Mouse (Mus musculus): Measurements from ENCODE around the gene Mtch2. TPM values are rescaled to one million over a fixed set of nuclear protein-coding genes. Genes with fewer than 3 reads are reported as not detected.
A peak's percentile ranks its signal among the peaks of the same experiment; 100 is the strongest.
"Not testable (repeated sequence)": the region's sequence is repeated elsewhere in the genome, so short reads cannot be mapped to it uniquely, and the experiment has no call there.

Mtch2 gene
- total RNA-seq, 2 experiments from 2014 or later = 203 to 215 TPM

DNA sequence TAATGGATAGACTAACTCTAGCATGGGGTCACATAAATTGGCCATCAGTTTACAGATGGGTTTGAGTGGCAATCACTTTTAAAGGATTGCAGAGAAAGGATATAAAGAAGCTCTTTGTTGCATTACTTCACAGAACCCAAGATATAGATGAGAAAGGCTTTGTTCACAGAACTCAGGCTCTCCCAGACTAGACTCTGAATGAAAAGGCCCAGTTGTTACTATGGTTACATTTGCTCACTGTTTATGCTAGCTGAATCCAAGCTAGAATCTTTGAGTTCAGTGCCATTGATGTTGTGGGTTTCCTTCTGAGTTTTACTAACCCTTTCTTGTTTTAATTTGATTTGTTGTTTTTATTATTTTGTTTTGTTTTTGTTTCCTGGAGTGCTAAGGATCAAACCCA, 17.2 kb downstream of the Mtch2 start:
- DNase-seq = no peak

DNA sequence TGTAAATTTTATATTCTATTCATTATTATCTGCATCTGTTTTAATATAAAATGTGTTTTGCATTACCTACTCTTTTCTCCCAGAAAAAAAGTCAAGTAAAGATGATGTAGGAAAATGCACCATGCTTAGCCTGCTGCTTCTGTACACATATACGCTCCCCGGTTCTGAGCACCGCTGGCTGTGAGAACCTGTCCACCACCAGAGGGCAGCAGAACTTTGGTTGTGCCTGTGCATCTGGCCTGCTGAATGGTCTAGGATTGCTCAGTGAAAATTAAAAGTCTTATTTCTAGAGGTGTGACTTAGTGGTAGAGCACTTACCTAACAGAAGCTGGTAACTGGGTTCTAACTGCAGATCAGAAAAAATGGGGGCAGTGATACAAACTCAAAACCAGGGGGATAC, 19.6 kb downstream of the Mtch2 start:
- DNase-seq = peak; percentile 81 to 92

DNA sequence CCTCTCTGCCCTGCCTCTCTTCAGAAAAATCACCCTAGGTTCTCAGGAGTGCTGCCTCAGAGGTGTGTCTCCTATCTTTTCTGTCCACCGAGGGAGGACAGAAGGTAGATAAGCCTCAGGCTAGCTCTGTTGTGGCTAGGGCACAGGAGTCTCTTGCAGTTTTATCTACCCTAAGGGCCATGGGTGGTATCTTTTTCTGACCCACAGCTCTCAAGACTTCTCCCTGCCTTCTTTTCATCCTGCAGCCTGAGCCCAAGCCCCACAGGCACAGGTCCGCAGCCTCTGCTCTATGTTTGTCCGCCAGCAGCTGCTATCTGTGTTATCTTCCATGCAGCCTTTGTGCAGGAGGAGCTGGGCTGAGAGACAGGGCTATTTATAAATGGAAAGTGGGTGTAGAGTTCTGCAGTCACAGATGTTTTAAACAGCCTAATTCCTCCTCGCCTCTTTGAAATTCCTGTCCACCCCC, 23.2 kb downstream of the Mtch2 start:
- peak; percentile 51 to 62 for DNase-seq

DNA sequence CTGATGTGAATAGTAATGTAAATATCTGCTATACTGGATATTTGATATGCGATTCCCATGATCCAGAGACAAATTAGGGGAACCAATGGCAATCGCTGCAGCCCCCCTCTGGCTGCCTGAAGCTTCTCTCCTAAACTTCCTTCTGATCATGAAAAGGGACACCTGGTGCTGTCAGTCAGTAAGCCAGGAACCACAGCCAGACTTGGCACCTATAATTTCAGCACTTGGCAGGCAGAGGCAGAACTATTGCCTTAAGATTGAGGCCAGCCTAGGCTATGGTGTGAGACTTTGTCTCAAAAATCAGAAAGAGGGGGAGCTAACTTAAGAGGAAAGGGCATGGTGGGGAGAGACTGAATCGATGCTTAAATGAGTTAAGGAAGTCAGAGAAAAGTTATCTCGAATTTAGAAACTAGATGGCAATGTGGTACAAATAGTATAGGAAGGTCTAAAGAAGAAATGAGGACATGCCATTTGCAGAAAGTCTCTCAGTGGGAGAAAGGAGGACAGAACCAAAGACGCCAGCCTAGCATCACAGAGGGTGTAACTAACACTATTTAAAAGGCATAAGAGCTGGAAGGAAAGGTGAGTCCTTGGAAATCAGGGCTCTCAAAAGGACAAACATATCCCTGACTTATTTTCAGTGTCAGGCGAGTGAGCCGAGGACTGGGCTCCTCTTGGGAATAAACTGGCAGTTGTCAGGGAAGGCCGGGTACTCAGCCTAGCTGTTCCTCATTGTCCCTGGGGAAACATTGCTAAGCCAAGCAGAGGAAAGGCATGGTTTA, 24.4 kb downstream of the Mtch2 start:
- peak in 1 of 2 experiments; percentile 39 for DNase-seq

DNA sequence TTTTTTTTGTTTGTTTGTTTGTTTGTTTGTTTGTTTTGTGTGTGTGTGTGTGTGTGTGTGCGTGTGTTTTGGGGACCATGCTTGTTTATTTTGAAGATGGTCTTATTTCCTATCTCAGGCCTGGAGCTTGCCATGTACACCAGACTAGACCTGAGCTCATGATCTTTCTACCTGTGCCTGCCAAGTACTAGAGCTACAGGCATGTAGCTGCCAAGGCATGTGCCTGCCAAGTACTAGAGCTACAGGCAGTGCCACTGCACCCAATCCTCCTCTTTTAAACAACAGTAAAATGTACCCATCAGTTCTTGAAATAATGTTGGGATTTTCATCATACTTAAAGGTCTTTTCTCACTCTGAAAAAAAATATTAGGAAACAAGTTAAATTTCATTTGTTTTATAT, 27.1 kb downstream of the Mtch2 start:
- DNase-seq = peak in 1 of 2 experiments; percentile 46

DNA sequence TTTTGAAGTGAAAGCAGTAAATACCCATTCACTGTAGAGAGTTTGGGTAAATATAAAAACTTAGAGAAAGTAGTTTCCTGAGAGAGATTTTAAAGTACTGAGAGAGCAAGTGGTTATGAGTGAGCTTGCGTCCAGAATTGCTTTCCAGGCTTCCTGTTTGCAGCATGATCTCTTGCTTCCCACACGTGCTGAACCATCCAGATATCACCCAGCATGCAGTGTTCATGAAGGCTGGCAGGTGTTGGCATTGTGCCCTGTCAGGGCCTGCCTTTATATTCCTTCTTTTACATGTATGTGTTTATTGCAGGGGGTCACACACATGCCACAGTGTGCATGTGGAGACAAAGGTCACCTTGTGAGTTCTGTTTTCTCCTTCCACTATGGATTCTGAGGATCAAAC, 28.3 kb downstream of the Mtch2 start:
- no peak for DNase-seq

DNA sequence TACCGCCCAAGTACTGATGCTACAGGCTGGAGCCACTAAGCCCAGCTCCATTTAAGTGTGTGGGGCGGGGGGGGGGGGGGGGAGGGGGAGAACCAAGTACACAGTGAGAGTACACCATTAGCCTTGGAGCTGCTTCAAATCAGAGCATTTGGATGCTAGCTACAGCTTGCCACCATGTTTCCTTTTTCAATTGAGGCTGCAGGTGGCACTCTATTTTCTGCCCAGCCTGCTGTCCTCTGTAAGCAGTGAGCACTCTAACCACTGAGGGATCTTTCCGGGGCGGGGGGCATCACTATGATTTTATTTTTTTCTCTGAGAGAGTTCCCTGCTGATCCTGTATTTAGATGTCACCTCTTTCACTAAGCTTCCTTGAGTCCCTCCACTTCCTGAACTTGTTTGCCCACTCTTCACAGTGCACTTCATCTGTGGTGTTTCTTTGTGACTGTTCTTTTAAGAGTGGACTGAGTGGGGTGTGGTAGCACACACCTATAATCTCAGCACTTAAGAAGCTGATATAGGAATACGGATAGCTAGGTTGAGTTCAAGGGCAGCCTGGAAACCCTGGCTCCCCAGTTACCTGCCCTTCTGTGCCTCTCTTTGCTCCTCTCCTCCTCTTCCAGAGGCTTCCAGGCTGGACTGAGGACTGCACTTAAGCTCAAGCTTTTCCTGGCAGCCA, 30.8 kb downstream of the Mtch2 start:
- DNase-seq = no peak

DNA sequence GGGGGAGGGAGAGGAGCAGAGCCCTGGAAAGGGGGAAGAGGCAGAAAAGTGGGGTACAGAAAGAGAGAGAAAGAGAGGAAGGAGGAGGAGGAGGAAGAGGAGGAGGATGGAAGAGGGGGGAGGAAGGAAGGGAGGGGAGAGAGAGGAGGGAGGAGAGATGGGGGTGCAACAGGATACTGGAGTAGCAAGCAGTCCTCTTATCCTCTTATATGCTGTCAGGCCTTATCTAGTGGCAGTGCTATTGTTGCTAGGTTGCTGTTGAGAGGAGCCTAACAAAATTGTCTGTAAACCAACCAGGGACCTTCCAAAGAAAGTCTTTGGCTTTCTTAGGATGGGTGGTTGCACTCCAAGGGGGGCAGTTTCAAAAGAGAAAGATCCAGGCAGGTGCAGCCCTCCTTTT, 32.5 kb downstream of the Mtch2 start:
- DNase-seq = no peak

DNA sequence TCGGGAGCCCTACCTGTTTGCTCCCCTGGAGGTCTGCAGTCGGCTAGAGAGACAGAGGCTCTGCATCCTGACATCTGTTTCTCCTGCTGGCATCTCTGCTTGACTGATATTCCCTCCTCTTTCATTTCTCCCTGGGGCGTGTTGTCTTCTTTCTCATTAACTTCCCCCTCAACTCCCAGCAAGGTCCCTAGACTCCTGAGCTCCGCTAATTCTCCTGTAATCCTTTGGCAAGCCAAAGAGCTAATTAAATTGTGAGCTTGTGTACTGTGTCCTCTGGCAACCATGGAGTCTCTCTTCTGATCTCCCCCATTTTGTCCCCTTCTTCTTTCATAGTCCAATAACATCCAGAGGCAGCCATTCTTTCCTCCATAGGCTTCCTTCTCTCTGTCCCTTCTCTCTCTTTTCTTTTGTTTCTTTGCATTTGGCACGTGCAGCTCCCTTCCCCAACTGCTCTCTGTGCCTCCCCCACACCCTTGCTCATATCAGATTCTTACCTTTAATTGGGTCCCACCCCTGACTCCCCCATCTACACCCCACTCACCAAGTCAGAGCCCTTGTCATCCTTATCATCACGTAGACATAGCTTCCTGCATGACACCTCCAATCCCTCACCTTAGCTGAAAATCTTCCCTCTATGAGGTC, 33.3 kb downstream of the Mtch2 start:
- no peak for DNase-seq

DNA sequence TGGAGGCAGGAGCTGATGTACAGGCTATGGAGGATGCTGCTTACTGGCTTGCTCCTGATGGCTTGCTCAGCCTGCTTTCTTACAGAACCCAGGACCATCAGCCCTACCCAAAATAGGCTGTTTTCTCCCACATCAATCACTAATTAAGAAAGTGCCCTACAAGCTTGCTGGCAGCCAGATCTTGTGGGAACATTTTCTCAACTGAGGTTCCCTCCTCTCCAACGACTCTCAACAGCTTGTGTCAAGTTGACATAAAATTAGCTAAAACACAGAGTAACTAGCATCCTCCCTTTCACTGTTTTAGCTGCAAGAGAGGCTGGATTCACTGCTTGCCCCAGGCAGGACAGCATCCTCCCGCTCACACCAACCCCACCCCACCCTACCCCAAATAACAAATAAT, 34.9 kb downstream of the Mtch2 start:
- no peak for DNase-seq

DNA sequence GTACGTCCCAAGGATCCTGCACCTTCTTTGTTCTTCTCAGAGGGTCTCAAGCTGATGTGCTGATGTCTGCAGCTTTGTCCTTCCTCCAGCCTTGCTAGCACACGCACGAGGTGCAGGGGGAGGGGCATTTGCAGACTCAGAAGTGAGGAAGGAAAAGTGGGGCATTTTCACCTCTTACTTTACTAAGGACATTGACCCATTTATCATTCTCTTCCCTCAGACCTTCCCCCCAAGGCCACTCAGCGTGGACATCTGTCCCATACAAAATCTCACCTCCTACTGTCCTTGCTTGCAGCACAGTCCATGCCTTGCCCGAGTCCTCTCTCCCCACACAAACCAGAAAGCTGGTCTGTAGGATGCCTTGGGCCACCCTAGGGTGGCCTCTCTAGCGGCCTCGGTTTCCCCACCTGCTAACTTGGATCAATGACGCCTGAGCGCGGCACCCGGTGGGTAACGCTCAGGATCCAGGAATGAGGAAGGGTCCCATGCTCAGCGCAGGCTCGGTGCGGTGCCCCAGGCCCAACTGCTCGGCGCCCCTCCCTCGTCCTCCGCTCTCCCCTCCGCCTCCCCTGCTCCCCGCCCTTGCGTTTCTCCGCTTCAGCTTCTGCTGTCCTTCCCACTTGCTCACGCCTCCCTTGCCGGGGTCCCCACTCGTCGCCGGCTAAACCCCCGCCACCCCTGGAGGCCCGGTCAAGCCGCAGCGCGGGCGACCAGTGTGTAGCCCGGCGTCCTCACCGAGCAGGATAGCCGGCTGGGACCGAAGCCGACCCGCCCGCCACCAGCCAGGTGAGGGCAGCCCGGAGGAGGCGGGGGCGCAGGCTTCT, 38.5 kb downstream of the Mtch2 start, which contains the start of gene C1qtnf4:
Gene C1qtnf4 (plus strand): TSS at position 643 of the 824 bp plus-strand sequence.
- no peak for DNase-seq

DNA sequence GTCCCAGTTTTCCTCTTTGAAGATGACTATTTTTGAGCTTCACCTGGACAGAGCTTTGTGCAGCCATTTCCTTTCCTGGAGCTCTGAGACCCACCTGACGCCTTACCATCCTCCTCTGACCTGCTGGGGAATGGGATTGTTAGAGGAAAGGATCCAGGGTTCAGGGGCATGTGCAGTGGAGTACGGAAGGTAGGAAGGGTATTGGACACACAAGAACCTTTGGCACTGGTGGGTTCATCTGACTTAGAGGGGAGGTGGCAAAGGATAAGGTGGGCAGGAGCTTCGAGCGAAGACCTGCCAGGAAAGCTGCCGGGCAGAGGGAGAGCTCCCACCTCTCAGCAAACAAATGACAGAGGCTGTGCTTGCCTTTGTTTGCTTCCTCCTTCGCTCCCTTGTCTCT, 39.5 kb downstream of the Mtch2 start:
- DNase-seq = no peak

DNA sequence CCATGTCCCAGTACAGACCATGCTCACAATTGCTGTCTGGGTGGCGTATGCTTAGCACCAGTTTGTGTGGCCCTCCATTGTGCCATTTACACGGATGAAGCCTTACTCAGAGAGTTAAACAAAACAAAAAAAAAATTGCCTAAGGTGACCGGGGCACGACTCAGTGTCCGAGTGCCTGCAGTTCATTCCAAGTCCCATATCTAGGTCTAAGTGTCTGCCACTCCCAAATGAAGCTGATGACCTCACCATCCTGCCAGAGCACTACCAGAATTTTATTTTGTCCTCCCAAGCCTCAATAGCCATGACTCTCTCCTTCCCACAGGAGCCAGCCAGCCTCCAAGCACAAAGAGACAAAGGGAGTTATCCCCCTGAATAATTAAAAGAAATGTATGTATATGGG, 40.7 kb downstream of the Mtch2 start:
- no peak for DNase-seq

DNA sequence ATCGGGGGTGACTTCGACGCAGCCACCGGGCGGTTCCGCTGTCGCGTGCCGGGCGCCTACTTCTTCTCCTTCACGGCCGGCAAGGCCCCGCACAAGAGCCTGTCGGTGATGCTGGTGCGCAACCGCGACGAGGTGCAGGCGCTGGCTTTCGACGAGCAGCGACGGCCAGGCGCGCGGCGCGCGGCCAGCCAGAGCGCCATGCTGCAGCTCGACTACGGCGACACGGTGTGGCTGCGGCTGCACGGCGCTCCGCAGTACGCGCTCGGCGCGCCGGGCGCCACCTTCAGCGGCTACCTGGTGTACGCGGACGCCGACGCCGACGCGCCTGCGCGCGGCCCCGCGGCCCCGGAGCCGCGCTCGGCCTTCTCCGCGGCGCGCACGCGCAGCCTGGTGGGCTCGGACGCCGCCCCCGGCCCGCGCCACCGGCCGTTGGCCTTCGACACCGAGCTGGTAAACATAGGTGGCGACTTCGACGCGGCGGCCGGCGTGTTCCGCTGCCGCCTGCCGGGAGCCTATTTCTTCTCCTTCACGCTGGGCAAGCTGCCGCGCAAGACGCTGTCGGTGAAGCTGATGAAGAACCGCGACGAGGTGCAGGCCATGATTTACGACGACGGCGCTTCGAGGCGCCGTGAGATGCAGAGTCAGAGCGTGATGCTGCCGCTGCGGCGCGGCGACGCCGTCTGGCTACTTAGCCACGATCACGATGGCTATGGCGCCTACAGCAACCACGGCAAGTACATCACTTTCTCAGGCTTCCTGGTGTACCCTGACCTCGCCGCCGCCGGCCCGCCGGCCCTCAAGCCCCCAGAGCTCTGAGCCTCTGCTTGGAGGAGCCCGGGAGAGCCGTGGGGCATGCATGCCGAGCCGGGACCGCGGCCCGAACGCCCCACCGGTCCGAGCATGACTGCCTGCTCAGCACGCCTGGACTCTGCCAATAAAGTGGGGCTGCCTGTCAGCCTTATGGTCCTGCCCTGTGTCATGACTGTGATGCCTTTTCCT, 42.9 kb downstream of the Mtch2 start:
- DNase-seq = peak in 1 of 2 experiments; percentile 36

DNA sequence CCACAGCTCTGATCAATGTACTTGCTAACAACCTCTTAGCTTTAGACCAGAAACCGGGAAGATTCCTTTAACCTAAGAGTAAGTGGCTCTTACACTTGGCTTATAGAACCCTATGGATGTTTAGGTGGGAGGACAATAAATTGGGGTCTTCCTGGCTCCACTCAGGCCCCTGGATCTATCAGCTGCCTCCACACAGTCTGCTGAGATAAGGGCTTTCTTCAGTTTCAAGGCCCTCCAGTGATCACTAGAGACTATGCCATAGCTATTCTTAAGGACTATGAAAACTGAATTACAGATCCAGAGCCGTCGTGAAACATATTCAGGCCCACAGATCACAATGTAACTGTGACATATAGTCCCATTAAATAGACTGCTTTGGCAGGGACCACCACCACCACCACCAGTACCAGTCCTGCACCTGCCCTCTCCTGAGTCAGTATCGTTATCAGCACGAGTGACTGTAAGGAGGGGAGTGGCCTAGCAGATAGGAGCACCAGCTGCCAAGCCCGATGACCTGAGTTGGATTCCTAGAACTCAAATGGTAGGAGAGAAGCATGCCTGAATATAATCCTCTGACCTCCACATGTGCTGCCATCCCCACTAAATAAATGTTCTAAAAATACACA, 46.8 kb downstream of the Mtch2 start:
- no peak for DNase-seq

DNA sequence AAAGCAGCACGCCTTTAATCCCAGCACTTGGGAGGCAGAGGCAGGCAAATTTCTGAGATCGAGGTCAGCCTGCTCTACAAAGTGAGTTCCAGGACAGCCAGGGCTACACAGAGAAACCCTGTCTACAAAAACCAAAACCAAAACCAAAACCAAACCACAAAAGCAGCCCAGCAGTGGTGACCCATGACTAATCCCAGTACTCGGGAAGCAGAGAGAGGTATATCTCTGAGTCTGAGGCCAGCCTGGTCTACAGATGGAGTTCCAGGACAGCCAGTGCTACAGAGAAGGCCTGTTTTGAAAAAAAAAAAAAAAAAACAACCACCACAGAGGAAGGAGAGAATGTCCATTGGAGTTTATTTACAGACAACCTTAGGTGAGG, 47.3 kb downstream of the Mtch2 start:
- DNase-seq = not testable (repeated sequence)

DNA sequence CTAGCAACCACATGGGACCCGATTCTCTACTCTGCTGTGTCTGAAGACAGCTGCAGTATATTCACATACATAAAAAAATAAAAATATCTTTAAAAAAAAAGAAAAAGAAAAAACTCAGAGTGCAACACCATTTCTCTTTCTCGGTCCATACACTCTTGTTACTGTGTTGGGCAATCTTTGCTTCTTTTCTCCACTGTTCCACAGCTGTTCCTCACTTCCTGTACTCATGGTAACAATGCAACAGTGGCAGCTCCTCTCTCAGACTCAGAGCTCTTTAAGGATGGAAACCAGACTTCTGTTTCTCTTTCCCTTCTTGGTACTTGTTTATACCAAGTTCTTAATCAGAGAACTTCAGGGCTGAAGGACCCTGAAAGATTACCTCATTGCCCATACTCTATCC, 56.4 kb downstream of the Mtch2 start:
- no peak for DNase-seq

DNA sequence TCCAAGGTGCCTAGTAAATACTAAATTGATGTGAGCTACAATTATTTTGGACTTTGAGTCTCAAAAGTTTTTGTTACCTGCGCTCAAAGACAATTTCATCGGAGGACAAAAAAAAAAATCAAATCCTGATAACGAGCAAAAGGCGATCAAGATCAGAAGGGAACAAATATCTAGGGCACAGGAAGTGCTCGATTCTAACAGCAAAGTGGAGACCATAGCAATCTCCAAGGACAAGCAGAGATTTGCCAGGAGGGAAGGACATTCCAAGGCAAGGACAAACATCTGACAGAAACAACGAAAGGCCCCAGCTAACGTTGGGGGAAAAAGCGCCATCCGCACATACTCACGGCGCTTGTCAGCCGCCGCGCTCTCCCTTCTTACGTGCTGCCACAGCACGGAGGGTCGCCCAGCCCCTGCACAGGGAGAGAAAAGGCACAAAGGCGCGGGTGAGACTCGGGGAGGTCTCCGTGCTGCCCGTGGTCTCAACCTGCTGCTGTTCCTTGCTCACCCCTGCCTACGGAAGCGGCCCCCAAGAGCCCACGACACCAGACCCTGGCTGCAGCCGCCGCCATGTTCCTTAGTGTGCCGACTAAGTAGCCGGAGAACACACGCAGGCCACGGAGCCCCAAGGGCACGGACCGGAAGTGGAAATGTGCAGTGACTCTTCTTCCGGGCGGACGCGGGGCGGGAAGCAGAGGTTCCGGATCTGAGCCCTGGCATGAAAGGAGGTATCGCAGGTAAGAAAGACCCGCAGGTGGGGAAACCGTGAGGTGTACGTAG, 57.3 kb downstream of the Mtch2 start, which contains the start of the genes Kbtbd4 and Ndufs3:
Gene Kbtbd4 (plus strand): TSS at position 665 of the 780 bp plus-strand sequence.
Gene Ndufs3 (minus strand): TSS at position 752 of the 780 bp plus-strand sequence.
- DNase-seq = peak; percentile 90 to 93

DNA sequence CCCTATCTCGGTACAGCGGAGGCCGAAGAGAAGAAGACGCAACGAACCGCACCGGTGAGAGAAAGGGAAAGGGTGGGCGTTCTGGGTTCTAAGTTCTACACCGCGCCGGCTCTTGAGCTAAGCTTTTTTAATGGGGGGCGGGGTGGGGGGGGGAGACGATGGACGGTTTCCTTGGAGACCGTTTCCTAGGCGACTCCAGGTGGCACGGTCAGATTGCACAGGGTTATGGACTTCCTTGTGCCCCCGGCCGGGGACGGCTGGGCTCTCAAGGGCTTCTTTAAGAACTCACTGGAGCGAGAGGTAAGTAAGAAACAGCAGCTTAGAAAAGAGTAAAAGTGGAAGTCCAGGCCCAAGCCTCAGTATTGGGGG, 57.9 kb downstream of the Mtch2 start:
- DNase-seq = no peak

Data from heart, adult 18-20 months (tissue).